Mouse (Mus musculus): ENCODE measurements around the gene Trabd.

Trabd gene

DNA sequence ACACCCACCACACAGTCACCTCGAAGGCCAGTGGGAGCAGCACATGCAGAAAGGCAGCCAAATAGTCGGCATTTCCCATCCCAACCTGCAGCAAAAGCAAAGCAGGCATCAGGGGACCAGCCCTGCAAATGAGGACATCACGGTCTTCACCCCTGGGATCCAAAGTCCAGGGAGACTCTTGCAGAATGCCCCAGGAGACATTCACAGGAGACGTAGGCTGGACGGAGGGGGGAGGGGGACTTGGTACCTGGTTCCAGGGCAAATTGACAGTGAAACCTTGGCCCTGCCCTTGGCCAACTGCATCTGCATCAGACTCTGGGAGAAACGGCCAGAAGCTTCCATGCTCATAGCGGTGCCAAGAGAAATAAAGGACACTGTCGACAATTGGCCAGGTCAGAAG lies 51.7 kb downstream of the Trabd start:
- CTCF ChIA-PET, result interaction anchor here (3.4 kb wide), 1 partner anchor 19 kb away, joined by 15 read pairs; no protein-coding TSS in a partner anchor

DNA sequence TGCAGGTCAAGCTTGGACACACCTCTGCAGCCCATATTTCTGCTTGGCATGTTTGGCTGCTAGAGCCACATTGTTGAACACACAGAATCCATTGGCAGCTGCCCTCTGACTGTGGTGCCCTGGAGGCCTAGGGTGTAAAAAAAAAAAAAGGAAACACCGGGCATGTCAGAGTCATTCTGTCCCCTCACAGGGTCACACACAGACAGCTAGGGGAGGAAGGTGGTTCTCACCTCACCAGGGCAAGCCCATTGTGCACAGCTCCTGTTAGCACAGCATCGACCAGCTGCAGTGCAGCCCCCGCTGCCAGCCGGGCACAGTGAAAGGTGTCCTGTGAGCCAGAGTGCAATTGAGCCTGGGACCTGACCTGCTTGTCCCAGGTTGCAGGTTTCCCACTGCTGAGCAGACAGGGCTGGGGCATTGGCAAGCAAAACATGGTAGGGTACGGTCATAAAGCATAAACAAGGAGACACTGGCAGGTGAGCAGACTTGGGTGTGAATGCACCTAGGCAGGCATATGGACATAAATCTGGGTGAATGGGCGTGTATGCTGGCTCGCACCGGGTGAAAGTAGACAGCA lies 52.5 kb downstream of the Trabd start:
- CTCF ChIA-PET, result interaction anchor here (0.5 to 3.4 kb wide), 3 partner anchors 18 to 96 kb away, joined by 3 to 15 read pairs (median 5); no protein-coding TSS in a partner anchor

DNA sequence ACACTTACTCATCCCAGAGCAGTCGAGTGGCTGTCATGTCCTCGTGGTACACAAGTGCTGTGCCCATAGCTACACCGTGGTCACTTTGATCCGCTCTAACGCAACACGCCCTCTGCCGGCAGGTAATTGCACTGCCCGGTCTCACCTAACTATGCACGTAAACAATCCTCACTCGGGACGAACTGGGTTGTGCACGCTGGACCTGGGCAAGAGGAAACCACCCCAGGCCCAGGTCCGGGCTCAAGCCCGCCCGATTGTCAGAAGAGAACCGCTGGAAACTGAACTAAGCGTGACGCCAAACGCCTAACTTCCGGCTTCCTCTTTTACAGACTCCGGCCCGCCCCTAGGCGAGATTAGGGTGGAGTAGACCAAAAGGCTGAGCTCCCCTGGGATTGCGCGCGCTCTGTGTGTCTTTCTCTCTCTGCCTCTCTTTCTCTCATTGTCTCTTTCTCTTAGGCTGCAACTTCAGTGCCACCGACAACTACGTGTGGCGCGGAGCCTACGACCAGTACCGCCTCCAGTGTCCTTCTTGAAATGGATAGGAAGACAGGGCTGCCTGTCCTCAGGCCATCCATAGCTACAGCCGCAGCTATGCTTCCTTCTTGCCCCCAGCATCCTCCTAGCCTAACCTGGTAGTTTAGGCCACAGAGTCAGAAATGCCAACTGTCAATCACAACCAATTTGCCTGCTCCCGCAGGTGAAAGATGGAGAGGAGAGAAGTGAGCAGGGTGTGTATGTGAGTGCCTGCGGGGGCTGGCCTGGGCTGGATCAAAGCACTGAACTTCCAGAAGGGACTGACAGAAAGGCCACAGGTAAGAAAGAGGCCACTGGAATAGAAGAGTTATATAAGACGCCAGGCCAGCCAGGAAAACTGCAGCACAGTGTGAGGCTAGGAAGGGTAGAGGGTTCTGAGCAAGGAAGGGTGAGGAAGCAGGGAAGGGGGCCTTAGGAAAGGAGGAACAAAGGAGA lies 53.7 kb downstream of the Trabd start, which contains the start of gene Hdac10:
Gene Hdac10, minus strand, starts transcription at position 319 of the 969 bp plus-strand sequence.
- CTCF ChIA-PET, result interaction anchor here (0.6 to 3.4 kb wide), 3 partner anchors 17 to 117 kb away, joined by 3 to 15 read pairs (median 4); no protein-coding TSS in a partner anchor

DNA sequence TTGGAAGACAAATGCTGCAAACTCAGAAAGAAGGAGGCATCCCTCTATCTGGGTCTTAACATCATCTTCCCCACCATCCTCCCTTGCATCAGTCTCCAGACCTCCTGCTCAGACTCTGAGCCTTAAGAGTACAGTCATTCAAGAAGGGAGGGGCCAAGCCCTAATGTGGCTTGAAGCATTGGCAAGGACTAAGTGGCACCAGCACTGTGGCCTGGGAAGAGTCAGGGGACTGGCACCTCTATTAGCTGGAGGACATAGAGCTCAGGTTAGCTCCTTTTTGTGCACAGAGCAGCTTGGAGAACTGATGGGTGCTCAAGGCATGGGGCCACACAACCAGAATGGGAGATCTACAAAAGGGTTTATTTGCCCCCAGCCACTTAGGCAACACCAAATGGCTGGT lies 55.3 kb downstream of the Trabd start:
- CTCF ChIA-PET, result interaction anchor here (0.7 to 3.4 kb wide), 4 partner anchors 11 to 225 kb away, joined by 3 to 15 read pairs (median 4); partner anchors contain the start of genes Lmf2 and Ncaph2

DNA sequence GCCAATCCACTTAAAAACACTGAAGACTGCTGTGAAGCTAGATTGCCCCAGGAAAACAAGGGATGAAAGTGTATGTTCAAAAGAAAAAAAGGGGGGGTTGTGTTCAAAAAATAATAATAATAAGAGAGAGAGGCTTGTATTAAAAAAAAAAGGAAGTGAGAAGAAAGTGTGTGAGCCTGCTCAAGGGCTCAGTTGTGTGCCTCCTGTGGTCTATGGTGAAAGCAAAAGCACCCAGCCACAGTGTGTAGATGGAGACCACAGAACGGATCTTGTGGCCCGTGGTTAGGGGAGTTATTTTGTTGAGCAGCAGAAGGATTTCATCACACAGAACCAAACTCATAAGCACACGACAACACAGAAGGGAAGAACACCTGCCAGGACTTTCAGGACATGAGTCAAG lies 56.4 kb downstream of the Trabd start:
- CTCF ChIA-PET, result interaction anchor here (0.5 to 1.4 kb wide), 3 partner anchors 10 to 224 kb away, joined by 4 to 6 read pairs (median 4); partner anchors contain the start of genes Lmf2 and Ncaph2
